ENCODE assay signal across 9 mouse cellular contexts in genomic region chr10:34368138-34368537, GRCm38 (mm10). TPM values are rescaled to one million over a fixed set of nuclear protein-coding genes. Genes with fewer than 3 reads are reported as not detected.
DNase-seq lines count a peak whose midpoint lies in the region.
"Had no signal": no experiment of that assay in that cellular context is flagged by ENCODE, and none has a peak within 500 bp of the region (broad histone marks: within the 10 kb centered on the region; RNA-seq: fewer than 3 reads in every experiment).

No protein-coding gene starts in this region.

- peak; percentile 4 for DNase-seq in layer of hippocampus, adult 9-10 months (ENCODE audit: low spot score)
- DNase-seq in layer of hippocampus, adult 8-10 months (ENCODE audit: low spot score in 2 of 2) = no peak
- DNase-seq in thymus, postnatal 14 days = peak; percentile 11
- no peak for DNase-seq in thymus, adult 18-20 months
- peak; percentile 14 for DNase-seq in adipocyte (ENCODE audit: low spot score)
- no peak for DNase-seq in yolk sac, embryonic 10.5 days (ENCODE audit: low spot score)
- DNase-seq in adrenal gland, adult 18-20 months (ENCODE audit: low spot score in 2 of 2) = no peak
- DNase-seq: cerebellum, adult 9-11 months; kidney, adult 11 months had no signal

RNA-seq across cellular contexts. Expression of gene Col10a1, which starts 21.6 kb away (rescaled TPM):
- under 1 TPM in 2 of 4 experiments, not detected in 2; 0.16 to 0.20 TPM for total RNA-seq in layer of hippocampus, adult 8-10 months (2022)
- total RNA-seq in adrenal gland, adult 18-20 months (2021) = under 1 TPM in 1 of 2 experiments, not detected in 1; 0.26 TPM

RNA-seq across cellular contexts. Expression of gene Nt5dc1, which starts 50.2 kb away (rescaled TPM):
- total RNA-seq in layer of hippocampus, adult 8-10 months (2022) = 1 to 10 TPM; 3.4 to 5.0 (median 4.0) TPM
- 10 to 100 TPM; 14.7 to 18.2 TPM for total RNA-seq in adrenal gland, adult 18-20 months (2021)

Comparison
In these comparisons a context has a peak if more than half of its experiments do, and no peak if none do; other contexts are left out.
1. DNase-seq: peak in layer of hippocampus, adult 9-10 months (single experiment), thymus, postnatal 14 days (single experiment) and adipocyte (single experiment); none in layer of hippocampus, adult 8-10 months (0 of 2), thymus, adult 18-20 months (0 of 2), yolk sac, embryonic 10.5 days (single experiment) and adrenal gland, adult 18-20 months (0 of 2).